16 mouse cellular contexts compared by ENCODE assay signal in the genomic region with DNA sequence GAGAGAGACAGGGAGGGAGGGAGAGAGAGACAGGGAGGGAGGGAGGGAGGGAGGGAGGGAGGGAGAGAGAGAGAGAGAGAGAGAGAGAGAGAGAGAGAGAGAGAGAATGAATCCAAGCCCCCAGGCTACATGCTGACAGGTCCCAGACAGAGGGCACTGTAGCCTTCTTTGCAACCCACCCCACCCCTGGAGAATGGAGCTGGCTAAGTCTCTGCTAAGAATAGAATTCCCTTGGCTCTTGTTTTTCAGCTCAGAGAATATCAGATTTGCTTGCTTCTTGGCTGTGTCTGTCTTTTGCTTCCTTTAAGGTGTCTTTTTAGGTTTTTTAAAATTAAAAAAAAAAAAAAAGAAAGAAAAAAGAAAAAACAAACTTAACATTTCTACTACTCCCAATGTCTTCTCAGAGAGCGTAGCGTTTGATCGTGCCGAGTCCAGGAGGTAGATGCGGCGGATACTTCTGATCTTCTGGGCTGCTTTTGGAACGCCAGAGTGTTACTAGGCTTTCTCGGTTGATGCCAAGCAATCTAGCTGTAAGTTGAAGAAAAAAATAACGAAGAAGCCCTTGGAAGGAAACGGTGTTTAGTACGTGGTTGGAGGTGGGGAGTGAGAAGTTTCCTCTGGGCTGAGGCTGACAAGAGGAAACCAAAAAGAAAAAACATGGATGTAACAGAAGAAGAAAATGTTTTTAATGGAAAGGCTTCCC.
DNase-seq lines count a peak whose midpoint lies in the region; ATAC-seq and TF ChIP-seq lines count a peak whose summit lies in the region.
"Had no signal": no experiment of that assay in that cellular context is flagged by ENCODE, and none has a peak within 500 bp of the region (broad histone marks: within the 10 kb centered on the region; RNA-seq: fewer than 3 reads in every experiment).

No protein-coding gene starts in this region.

- 79% methylated on average over 11 of the region's 11 CpGs for WGBS in heart, postnatal 0 days

- peak overlapping the region; percentile 52 for H3K4me3 ChIP-seq in gastrocnemius, adult 2 months
- no peak overlapping the region for H3K4me3 ChIP-seq in heart, postnatal 0 days (ENCODE audit: low read depth, low read length)
- H3K4me3 ChIP-seq in brown adipose tissue, adult 24 weeks (ENCODE audit: insufficient read depth, low read depth, low read length) = no peak overlapping the region
- H3K4me3 ChIP-seq: hindbrain, embryonic 10.5 days; neural tube, embryonic 15.5 days had no signal

- H3K27ac ChIP-seq in gastrocnemius, adult 2 months = peak overlapping the region; percentile 79
- peak overlapping the region; percentile 59 for H3K27ac ChIP-seq in heart, postnatal 0 days (ENCODE audit: low read depth)
- 0 out of 2 replicates have a peak overlapping the region, but pooled peaks have one; percentile 21 for H3K27ac ChIP-seq in brown adipose tissue, adult 24 weeks (replicated peaks; ENCODE audit: low read depth, low read length)
- H3K27ac ChIP-seq: hindbrain, embryonic 10.5 days; neural tube, embryonic 15.5 days had no signal

- 0 out of 2 replicates have a peak, but pooled peaks cover 5% of the 10 kb centered on the region for H3K9me3 ChIP-seq in heart, postnatal 0 days (replicated peaks; ENCODE audit: control insufficient read depth, low read length)
- H3K9me3 ChIP-seq: hindbrain, embryonic 10.5 days; neural tube, embryonic 15.5 days had no signal

- H3K27me3 ChIP-seq in heart, postnatal 0 days (ENCODE audit: control insufficient read depth, insufficient read depth, low read length) = no peaks in the 10 kb centered on the region
- H3K27me3 ChIP-seq: neural tube, embryonic 15.5 days had no signal

- intact Hi-C loops in gastrocnemius, adult 2 months (cut with DNase I) = loop anchor here (2.0 kb wide), 1 partner anchor 21 kb away; no protein-coding TSS in a partner anchor
- intact Hi-C loops in heart, postnatal 14 days (cut with DNase I) = no loop called here

- H3K4me2 ChIP-seq in heart, postnatal 0 days (ENCODE audit: low read depth, low read length) = no peak overlapping the region
- H3K4me2 ChIP-seq: liver, embryonic 11.5 days; neural tube, embryonic 15.5 days had no signal

- DNase-seq in gastrocnemius, adult 2 months = no peak
- DNase-seq in gastrocnemius, adult 18-20 months (ENCODE audit: low spot score) = no peak
- peak; percentile 44 for DNase-seq in heart, postnatal 0 days (ENCODE audit: low spot score)
- DNase-seq in heart, postnatal 14 days = no peak
- peak; percentile 52 for DNase-seq in brain, adult 2 months (ENCODE audit: low read depth, low spot score)
- DNase-seq in cerebellum, adult 11-12 months = no peak
- DNase-seq: kidney, adult 8-10 months; kidney, postnatal 14 days; right cerebral cortex, postnatal 14 days; spleen, adult 18-20 months; thymus, postnatal 4 days had no signal

- H3K36me3 ChIP-seq in heart, postnatal 0 days (replicated peaks; ENCODE audit: control insufficient read depth, insufficient read depth, low read length) = no peaks in the 10 kb centered on the region
- H3K36me3 ChIP-seq: hindbrain, embryonic 10.5 days; neural tube, embryonic 15.5 days had no signal

- no peak for TF ChIP-seq EP300 in heart, postnatal 0 days (IDR thresholded peaks at IDR 0.05; ENCODE audit: low read depth)

- ATAC-seq in heart, postnatal 0 days (ENCODE audit: insufficient read depth, low read depth) = no peak
- ATAC-seq: midbrain, embryonic 16.5 days had no signal

- no peak overlapping the region for H3K9ac ChIP-seq in heart, postnatal 0 days (replicated peaks; ENCODE audit: low read depth, low read length)
- H3K9ac ChIP-seq: neural tube, embryonic 15.5 days had no signal

- peak; percentile 18; the same call in 1 of the 2 replicates for TF ChIP-seq CTCF in gastrocnemius, adult 2 months (IDR thresholded peaks at IDR 0.05)
- no peak for TF ChIP-seq CTCF in heart, postnatal 0 days (IDR thresholded peaks at IDR 0.05; ENCODE audit: low read depth)

- peaks cover 6% of the 10 kb centered on the region; the same call in 1 of the 2 replicates for H3K4me1 ChIP-seq in heart, postnatal 0 days (ENCODE audit: control insufficient read depth, insufficient read depth)
- peaks cover 7% of the 10 kb centered on the region; the same call in 1 of the 2 replicates for H3K4me1 ChIP-seq in brown adipose tissue, adult 24 weeks (ENCODE audit: control insufficient read depth, insufficient read depth, insufficient read length, low read length)
- H3K4me1 ChIP-seq: hindbrain, embryonic 10.5 days; neural tube, embryonic 15.5 days had no signal

Comparison
In these comparisons a context has a peak if more than half of its experiments do, and no peak if none do; other contexts are left out.
1. DNase-seq: peak in heart, postnatal 0 days (single experiment) and brain, adult 2 months (single experiment); none in gastrocnemius, adult 2 months (single experiment), gastrocnemius, adult 18-20 months (single experiment), heart, postnatal 14 days (0 of 2) and cerebellum, adult 11-12 months (single experiment).
2. H3K27ac ChIP-seq: peak in every context shown above with its lines; median percentile 79 in gastrocnemius, adult 2 months; 59 in heart, postnatal 0 days; 21 in brown adipose tissue, adult 24 weeks.